Mouse (Mus musculus): Measurements from ENCODE around the gene Ski.

Gene Ski

DNA sequence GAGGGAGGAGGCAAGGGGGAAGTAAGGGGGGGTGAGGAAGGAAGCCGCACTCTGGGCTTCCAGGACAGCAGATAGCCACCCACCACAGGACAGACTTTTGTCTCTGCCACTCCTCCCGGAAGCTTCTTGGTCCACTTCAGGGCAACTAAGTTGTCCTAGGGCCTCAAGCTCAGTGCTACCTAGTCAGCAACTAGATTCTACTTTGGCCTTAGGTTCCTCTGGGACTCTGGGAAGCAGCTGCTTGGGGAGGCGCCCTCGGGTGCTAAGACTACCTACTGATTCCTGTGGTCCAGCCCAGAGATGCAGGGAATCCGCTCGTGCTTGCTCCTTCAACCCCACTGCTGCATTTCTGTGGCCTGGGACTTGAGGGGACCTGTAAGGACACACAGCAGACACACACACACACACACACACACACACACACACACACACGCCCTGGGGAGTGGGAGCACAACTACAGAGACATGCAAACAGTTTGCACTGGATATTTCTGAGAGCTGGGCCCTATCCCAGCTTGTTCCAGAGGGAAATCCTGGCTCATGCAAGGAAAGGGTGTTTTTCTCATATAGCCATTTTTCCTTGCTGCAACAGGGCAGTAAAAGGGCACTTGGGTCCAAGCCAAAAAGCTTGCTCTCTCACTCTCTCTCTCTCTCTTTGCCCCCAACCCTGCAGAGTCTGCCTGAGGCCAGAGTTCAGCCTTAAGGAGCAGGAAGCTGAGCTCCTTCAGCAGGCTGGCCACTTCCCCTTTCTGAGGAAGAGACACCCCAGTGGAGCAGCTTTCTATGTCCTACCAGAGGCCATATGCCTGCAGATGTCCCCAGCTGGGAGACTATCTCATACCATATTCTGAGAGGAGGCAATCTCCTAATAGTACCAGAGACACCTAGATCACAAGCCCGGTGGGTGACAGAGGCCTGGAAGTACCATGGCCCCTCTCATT, 12.2 kb upstream of the Ski start:
- peak in 1 of 2 experiments; percentile 35 for DNase-seq (ENCODE audit: low spot score in 2 of 2)

DNA sequence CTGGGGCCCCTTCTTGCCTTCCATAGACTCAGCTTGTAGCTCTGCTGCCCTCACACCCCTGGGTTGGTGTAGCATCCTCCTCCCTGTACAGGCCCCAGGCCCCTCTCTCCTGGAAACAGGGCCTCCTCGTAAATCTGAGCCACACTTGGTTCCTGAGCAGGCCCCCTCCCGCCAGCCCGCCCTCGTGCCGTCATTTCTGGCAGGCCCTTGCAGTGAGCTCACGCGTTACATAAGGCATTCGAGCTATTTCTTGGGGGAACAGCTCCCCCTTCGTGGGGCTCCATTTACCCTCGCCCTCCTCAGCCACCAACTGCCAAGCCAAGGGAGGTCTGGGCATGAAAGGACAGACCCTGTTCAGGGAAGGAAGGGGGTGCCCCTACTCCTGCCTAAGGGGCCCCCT, 11.5 kb upstream of the Ski start:
- DNase-seq (ENCODE audit: low spot score in 2 of 2): peak; percentile 81 to 87

DNA sequence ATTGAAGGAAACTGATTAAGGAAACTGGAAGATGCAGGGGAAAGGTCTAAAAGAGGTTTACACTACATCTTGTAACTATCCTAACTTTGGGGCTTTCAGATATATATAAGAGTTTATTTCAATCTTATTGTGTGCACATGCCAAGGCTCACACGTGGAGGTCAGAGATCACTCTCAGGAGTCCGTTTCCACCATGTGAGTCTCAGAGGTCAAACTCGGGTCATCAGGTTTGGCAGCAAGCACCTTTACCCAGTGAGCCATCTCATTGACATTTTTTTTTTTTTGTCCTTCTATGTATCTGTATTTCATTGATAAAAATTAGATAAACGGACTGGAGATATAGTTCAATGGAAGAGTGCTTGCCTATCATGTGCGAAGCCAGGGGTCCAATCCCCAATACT, 6.1 kb upstream of the Ski start:
- DNase-seq (ENCODE audit: low spot score in 2 of 2): no peak

DNA sequence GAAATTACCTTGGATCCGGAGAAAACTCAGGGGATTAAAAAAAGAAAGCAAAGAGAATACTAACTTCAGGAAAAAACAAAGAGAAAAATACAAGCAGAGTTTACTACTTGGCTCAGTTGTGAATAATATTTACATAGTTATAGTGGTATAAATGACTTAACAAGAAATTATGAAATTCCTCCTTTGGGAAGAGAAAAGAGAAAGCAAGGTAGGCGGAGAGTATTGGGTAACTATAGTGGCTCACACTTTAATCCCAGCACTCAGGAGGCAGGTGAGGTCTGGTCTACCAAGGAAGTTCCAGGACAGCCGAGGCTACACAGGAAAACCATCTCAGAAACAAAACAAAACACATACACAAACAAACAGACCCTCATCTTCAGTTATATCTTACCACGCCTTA, 5.6 kb upstream of the Ski start:
- DNase-seq (ENCODE audit: low spot score in 2 of 2): no peak

DNA sequence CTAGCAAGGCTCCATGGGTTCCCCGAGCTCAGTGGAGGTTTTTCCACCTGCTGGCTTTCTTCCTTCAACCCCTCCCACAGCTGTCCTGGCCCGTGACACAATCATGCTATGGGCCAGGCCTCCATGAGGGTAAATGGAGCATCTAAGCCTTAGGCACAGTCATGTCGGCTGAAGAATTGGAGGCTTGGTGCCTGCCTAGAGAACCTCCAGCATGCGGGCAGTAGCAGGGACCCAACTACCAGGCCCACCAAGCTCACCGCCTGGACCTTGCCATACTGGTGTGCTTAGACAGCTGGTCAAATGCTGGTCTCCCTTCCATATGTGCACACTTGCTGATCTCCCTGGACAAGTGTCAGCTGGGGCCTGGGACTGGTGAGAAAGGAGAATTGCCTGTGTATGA, 3.5 kb upstream of the Ski start:
- no peak for DNase-seq (ENCODE audit: low spot score in 2 of 2)

DNA sequence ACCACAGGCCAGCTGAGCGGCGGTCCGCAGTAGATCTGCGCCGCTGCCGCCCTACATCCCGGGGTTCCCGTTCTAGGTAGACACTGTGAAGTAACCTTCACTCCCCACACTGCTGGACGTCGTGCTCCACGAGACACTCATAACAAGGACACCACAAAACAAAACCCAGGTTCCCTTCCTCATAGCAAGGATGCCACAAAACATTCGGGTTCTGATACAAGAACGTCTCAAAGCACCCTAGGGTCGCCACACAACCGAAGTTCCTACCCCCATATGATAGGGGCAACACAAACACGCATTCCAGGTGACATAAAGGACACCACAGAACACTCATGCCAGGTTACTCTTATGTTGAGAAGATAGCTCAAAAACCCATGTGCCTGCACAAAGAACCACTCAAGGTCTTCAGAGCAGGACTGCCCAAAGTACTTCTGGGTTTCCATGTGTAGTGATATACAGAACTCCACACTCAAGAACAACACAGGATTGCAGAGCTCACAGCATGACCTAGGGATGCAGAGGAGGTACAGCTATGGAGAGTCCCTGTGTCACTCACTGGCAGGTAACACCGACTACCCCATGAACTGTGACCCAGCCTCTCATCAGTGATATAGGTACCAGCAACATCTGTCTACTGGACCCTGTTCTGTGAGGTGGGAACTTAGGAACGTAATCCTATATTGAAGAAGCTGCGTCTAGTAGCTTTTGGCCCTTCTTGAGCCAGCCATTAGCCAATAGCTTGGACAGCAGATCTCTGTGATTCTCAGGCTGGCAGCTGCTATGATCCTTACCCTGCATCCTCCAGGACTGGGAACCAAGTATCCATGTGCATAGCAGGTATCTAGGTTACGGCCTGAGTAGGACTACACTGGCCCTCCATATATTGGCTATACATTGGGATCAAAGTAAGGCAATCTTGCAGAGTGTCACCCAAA, 1.5 kb upstream of the Ski start:
- DNase-seq (ENCODE audit: low spot score in 2 of 2): no peak

DNA sequence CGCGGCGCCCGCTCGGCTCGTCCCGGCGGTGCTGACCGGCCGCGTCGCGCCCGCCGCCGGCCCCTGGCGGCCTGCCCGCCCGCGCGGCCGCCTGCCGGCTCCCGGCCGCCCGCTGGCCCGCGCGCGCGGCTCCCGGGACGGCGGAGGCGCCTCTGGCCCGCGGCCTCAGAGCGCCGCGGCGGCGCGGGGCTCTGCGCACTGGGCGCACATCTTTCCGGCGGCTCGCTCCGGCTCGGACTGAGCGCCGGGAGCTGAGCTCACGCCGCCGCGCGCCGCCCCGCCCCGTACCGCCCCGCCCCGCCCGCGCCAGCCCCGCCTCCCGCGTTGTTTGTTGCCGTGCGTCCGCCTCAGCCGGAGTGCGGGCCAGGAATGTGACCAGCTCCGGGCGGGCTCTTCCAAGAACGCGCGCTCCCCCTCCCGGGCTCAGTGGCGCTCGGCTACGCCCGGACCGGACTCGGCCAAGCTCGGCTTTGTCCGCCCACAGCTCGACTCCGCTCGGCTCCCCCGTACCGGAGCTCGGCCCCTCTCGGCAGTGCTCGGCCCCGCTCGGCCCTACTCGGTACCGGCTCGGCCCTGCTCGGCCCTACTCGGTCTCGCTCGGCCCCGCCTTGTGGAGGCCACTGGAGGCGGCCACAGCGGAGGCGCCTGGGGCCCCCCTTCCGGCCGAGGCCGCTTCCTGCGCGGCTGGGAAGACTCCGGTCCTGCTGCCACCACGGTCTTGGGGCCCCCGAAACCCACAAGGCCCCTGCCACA, 625 bp upstream of the Ski start:
- DNase-seq (ENCODE audit: low spot score in 2 of 2): peak; percentile 100

DNA sequence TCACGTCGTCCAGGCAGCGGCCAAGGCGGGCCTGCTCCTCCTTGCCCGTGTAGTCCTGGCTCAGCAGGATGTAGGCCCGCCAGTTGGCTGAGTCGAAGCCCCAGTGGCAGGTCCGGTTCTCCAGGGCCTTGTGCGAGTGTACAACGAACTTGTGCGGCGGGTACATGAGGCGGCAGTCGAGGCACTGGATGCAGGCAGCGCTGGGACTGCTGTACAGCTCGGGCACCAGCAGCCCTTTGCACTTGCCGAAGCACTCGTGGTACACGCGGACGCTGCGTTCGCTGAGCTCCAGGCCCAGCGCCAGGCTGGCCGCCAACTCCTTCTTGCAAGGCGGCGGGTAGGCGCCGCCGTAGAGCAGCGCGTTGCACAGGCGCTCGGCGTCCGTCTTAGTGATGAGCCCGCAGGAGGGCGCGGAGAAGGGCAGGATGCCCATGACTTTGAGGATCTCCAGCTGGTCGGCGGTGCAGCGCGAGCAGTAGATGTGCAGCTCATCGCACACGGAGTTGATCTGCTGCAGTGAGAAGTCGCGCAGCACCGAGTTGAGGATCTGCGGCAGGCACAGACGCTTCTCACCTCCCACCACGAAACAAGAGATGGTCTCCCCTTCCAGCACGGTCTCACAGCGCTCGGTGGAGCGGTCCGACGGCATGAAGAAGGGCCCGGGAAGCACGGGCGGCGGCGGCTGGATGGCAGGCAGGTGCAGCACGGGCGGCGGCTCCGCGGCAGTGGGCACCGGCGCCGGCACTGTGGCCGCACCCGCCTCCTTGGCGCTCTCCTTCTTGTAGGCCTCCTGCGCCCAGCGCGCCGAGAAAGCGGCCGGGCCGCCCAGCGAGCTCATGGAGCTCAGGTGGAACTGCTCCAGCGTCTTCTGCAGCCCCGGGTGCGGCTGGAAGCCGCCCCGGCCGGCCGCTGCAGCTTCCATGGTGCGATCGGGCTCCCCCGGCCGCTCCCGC, 517 bp downstream of the Ski start:
- DNase-seq (ENCODE audit: low spot score in 2 of 2): peak; percentile 73

DNA sequence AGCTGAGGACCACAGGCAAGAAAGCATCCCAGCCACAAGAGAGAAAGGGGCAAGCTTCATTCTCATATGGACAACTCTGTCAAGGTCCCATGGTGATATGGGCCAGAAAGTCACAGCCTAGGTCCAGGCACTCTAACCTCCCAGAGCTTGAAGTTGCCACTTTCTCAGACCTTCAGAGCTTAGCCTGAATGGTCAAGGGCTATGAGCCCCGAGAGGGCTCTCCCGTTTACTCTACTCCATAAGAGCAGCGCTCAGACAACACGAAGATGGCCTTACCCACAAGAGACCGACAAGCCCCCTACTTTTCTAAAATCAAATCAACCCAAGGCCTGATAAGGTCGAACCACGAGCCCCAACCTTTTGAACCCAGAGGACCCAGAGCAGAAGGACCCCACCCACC, 1.3 kb downstream of the Ski start:
- DNase-seq (ENCODE audit: low spot score in 2 of 2): no peak

DNA sequence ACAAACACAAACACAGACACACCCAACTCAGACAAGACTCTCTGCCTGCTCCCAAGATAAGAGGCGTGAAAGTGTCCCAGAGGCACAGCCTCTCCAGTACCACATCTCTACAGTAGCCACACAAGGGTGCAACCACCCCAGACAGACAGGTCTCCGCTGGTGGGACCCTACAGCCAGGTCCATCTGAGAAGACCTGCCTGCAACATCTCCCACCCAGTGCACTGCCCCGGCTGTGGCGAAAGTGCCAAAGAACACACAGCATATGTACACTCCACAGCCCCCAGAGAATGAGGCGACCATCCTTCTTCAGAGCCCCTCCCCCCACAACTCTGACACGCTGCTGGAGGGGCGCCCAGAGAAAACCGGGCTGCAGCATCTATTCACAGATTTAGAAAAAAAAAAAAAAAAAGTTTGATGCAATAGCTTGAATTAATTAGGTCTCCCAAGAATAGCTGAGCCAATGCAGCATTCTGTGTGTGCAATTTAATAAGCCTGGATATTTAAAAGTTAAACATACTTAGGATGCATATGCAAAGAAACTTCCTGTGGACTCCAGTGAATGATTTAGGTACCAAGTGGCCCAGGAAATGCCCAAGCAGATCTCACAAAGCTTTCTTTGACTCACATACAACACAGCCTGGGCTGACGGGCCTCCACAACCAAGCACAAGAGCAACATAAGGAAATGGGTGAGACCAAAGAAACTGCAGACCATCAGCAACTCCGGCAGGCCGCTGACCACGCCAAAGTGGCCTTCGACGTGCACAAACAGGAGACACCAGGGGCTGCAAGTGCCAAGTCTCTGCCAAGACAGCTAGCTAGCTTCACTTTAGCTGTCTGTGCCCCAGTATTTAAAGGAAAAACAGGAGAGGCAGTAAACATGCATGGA, 1.9 kb downstream of the Ski start:
- no peak for DNase-seq (ENCODE audit: low spot score in 2 of 2)

DNA sequence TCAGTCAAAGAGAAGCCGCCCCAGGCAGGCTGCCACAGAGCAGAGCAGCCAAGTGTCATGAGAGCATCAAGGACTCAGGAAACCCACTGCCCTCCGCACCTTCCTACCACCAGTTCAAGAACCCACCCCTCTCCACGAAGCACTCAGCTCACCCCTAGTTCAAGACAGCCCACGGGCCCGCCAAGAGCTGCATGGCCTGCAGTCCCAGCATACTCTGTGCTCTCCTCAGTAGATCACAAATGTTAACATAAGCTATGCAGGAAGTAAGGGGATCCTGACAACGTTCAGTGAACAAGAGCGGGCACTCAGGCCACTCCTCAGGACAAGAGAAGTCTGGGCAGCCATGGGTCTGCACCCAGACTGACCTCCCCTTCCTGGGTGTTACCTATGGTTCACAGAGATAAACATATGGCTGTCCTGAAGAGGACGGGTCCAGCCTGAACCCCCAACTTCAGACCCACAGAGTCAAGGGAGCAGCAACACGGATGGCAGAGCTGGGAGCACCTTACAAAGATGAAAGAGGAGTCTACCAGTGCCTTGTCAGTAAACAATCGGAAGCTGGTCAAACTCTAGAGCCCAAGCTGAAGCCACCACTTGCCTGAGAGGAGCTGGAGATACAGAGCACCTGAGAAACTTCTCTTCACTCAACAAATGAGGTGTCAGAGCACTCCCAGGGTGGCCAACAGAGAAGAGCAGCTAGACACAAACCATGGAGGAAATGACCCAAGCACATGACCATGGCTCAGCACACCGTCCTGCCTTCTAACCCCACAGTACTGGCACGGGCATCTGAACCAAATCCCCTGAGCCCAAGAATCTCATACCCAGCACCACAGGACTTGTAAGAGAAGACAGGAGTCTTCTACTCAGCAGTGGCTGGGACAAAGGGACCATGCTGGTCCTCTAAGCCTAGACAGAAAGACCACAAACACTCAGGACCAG, 2.9 kb downstream of the Ski start:
- DNase-seq (ENCODE audit: low spot score in 2 of 2): no peak

DNA sequence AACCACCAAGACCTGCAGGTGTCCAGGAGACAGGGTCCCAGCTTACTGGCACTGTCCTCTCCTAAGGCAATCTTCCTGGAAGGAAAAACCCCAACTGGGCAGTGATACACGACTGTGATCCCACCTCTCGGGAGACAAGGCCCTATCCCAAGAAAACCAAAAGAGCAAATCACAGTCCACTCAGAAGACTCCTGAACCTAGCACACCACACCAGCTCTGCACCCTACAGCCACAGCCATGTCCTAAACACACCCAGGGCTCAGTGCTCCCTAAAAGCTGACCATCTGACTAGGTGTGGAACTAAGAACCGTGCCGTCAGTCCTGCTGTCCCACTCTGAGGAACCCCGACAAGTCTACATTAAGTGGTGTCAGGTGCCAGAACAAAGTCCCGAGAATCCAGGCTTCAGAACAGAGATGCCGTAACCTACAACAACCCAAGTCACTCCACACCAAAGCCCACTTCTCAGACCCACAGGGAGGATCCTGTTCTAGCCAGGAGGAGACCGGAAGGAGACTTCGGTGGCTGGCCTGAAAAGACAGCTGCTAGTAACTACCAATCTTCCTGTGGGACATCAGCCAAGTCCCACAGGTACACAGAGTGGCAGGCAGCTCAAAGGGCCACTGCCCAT, 4.2 kb downstream of the Ski start:
- no peak for DNase-seq (ENCODE audit: low spot score in 2 of 2)

DNA sequence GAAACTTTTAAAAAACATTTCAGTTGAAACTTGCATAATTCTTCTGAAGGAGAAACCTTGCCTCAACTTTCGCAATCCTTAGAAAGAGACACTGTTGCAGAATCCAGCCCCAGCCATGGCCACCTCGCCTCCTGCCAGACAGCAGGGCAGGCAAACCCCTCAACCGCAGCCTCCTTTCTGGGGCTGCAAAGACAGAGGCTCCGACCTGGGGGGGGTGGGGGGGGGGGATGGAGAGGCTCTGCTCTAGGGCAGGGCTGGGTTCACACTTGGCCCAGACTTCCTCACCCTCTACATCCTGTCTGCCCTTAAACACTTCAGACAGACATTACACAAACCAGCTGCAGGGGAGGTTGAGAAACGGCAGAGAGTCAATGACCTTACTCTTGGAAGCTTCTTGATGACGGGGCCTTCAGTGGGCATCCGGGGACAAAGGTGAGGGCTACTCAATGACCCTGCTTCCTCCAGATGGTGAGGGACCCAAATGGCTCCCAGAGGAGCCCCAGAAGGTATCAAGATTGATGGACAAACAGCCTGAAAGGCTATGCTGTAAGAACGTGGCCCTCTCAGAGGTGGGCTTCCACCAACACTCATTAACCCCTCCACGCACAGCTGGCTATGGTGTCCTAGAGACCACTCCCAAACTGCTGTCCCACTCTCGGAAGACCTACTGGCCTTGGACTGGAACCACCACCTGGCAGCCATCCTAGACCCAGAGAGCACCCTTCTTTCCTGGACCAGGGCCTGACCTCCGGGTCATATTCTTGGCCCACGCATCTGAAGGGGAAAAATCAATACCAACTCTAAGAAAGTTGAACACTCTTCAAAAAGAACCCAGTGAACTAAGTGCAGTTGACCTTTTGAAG, 4.9 kb downstream of the Ski start:
- no peak for DNase-seq (ENCODE audit: low spot score in 2 of 2)

DNA sequence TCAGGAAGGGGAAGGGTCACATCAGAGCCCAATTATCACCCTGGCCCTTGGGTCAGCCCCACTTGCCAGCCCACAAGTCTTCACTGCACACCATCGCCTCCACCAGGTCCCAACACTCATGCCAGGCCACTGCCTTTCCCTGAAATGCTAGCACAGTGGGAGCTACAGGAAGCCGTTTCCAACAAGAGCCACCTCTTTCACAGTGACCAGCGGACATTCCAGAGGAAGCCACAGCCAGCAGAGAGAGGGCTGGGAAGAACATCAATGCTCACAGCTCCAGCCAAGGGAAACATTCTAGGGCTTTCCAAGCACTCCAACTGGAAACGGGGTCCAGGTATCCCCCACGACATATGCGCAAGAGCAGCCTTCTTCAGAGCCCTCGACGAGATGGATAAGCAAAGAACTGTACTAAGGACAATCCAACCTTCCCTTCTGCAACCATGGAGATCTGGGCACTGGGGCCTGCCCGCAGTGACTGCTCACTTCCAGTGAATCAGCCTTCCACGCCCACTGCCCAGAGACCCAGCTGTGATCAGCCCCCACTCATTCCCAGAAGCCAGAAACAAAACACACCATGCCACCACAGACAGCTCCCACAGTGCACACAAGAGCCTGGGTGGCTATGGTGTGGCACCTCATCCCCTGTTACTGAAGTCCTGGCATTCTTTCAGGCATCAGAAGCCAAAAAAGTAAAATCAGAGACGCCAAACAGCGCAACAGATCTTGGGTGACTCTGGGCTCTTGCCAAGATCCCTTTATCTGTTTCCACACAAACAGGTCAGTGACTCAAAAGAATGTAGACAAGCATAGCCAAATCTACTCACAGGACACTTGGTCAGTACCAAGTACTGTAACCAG, 6.4 kb downstream of the Ski start:
- DNase-seq (ENCODE audit: low spot score in 2 of 2): no peak

DNA sequence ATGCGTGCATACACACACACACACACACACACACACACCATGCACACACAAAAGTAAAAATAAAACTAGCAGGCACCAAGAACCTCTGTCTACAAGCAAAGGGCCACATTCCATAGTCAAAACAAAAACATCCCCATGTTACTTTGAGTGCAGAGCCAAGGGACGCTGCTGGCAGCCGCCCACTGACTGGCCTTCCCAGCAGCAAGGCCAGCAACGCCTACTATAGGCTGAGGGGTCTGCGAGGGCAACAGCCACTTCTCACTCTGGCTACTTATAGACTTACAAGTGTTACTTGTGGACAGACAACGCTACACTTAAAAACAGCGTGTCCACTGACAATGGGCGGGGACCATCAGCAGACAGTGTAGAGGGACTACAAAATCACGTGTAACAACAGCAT, 7.2 kb downstream of the Ski start:
- no peak for DNase-seq (ENCODE audit: low spot score in 2 of 2)

DNA sequence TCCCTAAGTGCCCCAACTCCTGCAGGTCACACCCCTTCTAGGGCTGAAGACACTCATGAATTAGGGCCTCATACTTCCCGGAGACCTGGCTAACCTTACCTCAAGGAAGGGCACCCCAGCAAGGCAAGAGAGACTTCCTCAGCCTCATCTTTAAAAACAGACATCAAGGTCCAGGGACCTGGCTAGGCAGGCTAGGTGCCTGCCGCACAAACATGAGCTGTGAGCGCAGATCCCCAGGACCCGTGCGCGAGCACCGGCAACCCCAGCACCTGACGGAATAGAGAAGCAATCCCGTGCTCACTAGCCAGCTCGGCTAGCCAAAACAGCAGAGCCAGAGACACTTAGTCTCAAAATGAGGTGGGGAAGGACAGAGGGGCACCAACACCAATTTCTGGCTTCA, 7.6 kb downstream of the Ski start:
- DNase-seq (ENCODE audit: low spot score in 2 of 2): no peak

All from urinary bladder, postnatal 4 days (tissue).